Mouse (Mus musculus) hindbrain, embryonic 12.5 days (tissue): ENCODE data around the gene Setd3. TPM values are rescaled to one million over a fixed set of nuclear protein-coding genes. Genes with fewer than 3 reads are reported as not detected.
A peak's percentile ranks its signal among the peaks of the same experiment; 100 is the strongest.
"Not testable (repeated sequence)": the region's sequence is repeated elsewhere in the genome, so short reads cannot be mapped to it uniquely, and the experiment has no call there.

Experiments
- ATAC-seq: fragments of 200-750 bp; cut with Nextera tagmentation; 2 replicates; pipeline ENCODE4 v1.8.0; 2017; ENCODE audit warnings: moderate TSS enrichment; ENCODE audit not compliant: low FRiP score
- H3K27ac ChIP-seq: fragments of 300-500 bp; sonication (generic); 2 replicates; pipeline ENCODE4 v1.5.1; 2016; ENCODE audit warnings: mild to moderate bottlenecking
- H3K27me3 ChIP-seq: fragments of 300-500 bp; sonication (generic); 2 replicates; pipeline ENCODE4 v1.6.1; 2016; ENCODE audit warnings: mild to moderate bottlenecking
- H3K36me3 ChIP-seq: fragments of 300-500 bp; sonication (generic); 2 replicates; pipeline ENCODE4 v1.6.1; 2016; ENCODE audit warnings: mild to moderate bottlenecking
- H3K4me1 ChIP-seq: fragments of 300-500 bp; sonication (generic); 2 replicates; pipeline ENCODE4 v1.6.1; 2016
- H3K4me2 ChIP-seq: fragments of 300-500 bp; sonication (generic); replicated peaks from 2 replicates; pipeline ENCODE4 v1.6.1; 2016; ENCODE audit warnings: mild to moderate bottlenecking
- H3K4me3 ChIP-seq: fragments of 300-500 bp; sonication (generic); 2 replicates; pipeline ENCODE4 v1.5.1; 2016; ENCODE audit warnings: mild to moderate bottlenecking
- H3K9ac ChIP-seq: fragments of 300-500 bp; sonication (generic); 2 replicates; pipeline ENCODE4 v1.6.1; 2016; ENCODE audit warnings: mild to moderate bottlenecking, moderate library complexity
- H3K9me3 ChIP-seq: fragments of 300-500 bp; sonication (generic); replicated peaks from 2 replicates; pipeline ENCODE4 v1.6.1; 2016; ENCODE audit warnings: mild to moderate bottlenecking
- WGBS: fragments of 180-500 bp; shearing (Covaris S2); methylation state at CpG from one replicate; pipeline ENCODE4 v1.1.7; 2016; 5-methylcytosine and 5-hydroxymethylcytosine counted together
- polyA plus RNA-seq: library from polyadenylated mRNA; unstranded; fragments of >200 nt; fragmentation: Nextera tagmentation; extraction: Ambion mirVana; gene quantifications from 2 replicates; pipeline ENCODE4 v1.2.1, GENCODE M21; 2016

Gene Setd3
- polyA plus RNA-seq, 1 experiment from 2014 or later = 108 TPM

GRCm38 (mm10) chr12:108121288-108121687, 57.8 kb downstream of the Setd3 start:
- WGBS = 2% methylated on average over 2 of the region's 2 CpGs
- Histone ChIP-seq H3K9me3 (no peaks in the 10 kb centered on the region), H3K36me3 (0 out of 2 replicates have a peak, but pooled peaks cover 2% of the 10 kb centered on the region), H3K4me3 (no peak overlapping the region), H3K4me1 (peaks cover 21% of the 10 kb centered on the region), H3K27ac (no peak overlapping the region), H3K9ac (no peak overlapping the region), H3K4me2 (no peak overlapping the region), H3K27me3 (no peaks in the 10 kb centered on the region)
- ATAC-seq = no peak; the same call in 1 of the 2 replicates

- no peak overlapping the region for H3K4me3 ChIP-seq
- no peak overlapping the region for H3K4me2 ChIP-seq
- no peak overlapping the region for H3K9ac ChIP-seq
- ATAC-seq = no peak
- no peaks in the 10 kb centered on the region for H3K27me3 ChIP-seq
- H3K36me3 ChIP-seq = 0 out of 2 replicates have a peak, but pooled peaks cover 2% of the 10 kb centered on the region
- peaks cover 21% of the 10 kb centered on the region for H3K4me1 ChIP-seq
- 78% methylated on average over 6 of the region's 6 CpGs for WGBS
- H3K9me3 ChIP-seq = no peaks in the 10 kb centered on the region
- H3K27ac ChIP-seq = no peak overlapping the region
Measured at GRCm38 (mm10) chr12:108120434-108120833, 58.7 kb downstream of the Setd3 start.

- Histone ChIP-seq H3K4me2 (no peak overlapping the region), H3K36me3 (peaks cover 6% of the 10 kb centered on the region; the same call in 1 of the 2 replicates), H3K27ac (no peak overlapping the region), H3K27me3 (no peaks in the 10 kb centered on the region), H3K4me1 (peaks cover 21% of the 10 kb centered on the region), H3K9me3 (no peaks in the 10 kb centered on the region), H3K9ac (no peak overlapping the region), H3K4me3 (no peak overlapping the region)
- 53% methylated on average over 9 of the region's 9 CpGs for WGBS
- ATAC-seq = no peak
Measured at GRCm38 (mm10) chr12:108119930-108120329, 59.2 kb downstream of the Setd3 start.

GRCm38 (mm10) chr12:108118902-108119531, 60.1 kb downstream of the Setd3 start:
- ATAC-seq = peak; percentile 82
- Histone ChIP-seq H3K9me3 (no peaks in the 10 kb centered on the region), H3K27ac (peak overlapping the region; percentile 64), H3K27me3 (no peaks in the 10 kb centered on the region), H3K9ac (no peak overlapping the region), H3K4me3 (no peak overlapping the region), H3K4me2 (peak overlapping the region; percentile 34), H3K36me3 (peaks cover 7% of the 10 kb centered on the region; the same call in 1 of the 2 replicates), H3K4me1 (peaks cover 21% of the 10 kb centered on the region)
- 23% methylated on average over 19 of the region's 19 CpGs for WGBS

- peak overlapping the region; percentile 64; the same call in 1 of the 2 replicates for H3K27ac ChIP-seq
- H3K9me3 ChIP-seq = no peaks in the 10 kb centered on the region
- H3K4me3 ChIP-seq = no peak overlapping the region
- WGBS = 61% methylated on average over 10 of the region's 10 CpGs
- peak overlapping the region; percentile 34 for H3K4me2 ChIP-seq
- ATAC-seq = 0 out of 2 replicates have a peak, but pooled peaks have one; percentile 23
- no peaks in the 10 kb centered on the region for H3K27me3 ChIP-seq
- no peak overlapping the region for H3K9ac ChIP-seq
- H3K36me3 ChIP-seq = peaks cover 7% of the 10 kb centered on the region; the same call in 1 of the 2 replicates
- peaks cover 21% of the 10 kb centered on the region for H3K4me1 ChIP-seq
Measured at GRCm38 (mm10) chr12:108118503-108118901, 60.6 kb downstream of the Setd3 start.

GRCm38 (mm10) chr12:108111191-108111590, 67.9 kb downstream of the Setd3 start:
- Histone ChIP-seq H3K4me3 (no peak overlapping the region), H3K4me1 (no peaks in the 10 kb centered on the region), H3K27ac (no peak overlapping the region), H3K36me3 (peaks cover 31% of the 10 kb centered on the region), H3K9me3 (no peaks in the 10 kb centered on the region), H3K9ac (no peak overlapping the region), H3K4me2 (no peak overlapping the region), H3K27me3 (no peaks in the 10 kb centered on the region)
- ATAC-seq = no peak
- WGBS = 82% methylated on average over 12 of the region's 12 CpGs

GRCm38 (mm10) chr12:108110674-108111073, 68.4 kb downstream of the Setd3 start:
- Histone ChIP-seq H3K4me2 (no peak overlapping the region), H3K27ac (no peak overlapping the region), H3K9me3 (no peaks in the 10 kb centered on the region), H3K27me3 (no peaks in the 10 kb centered on the region), H3K36me3 (peaks cover 36% of the 10 kb centered on the region), H3K4me3 (no peak overlapping the region), H3K9ac (no peak overlapping the region), H3K4me1 (0 out of 2 replicates have a peak, but pooled peaks cover 2% of the 10 kb centered on the region)
- 81% methylated on average over 3 of the region's 3 CpGs for WGBS
- ATAC-seq = no peak

GRCm38 (mm10) chr12:108109732-108110131, 69.4 kb downstream of the Setd3 start:
- H3K27me3 ChIP-seq = no peaks in the 10 kb centered on the region
- WGBS = 85% methylated on average over 4 of the region's 4 CpGs
- H3K4me1 ChIP-seq = 0 out of 2 replicates have a peak, but pooled peaks cover 4% of the 10 kb centered on the region
- no peaks in the 10 kb centered on the region for H3K9me3 ChIP-seq
- ATAC-seq = no peak
- H3K27ac ChIP-seq = no peak overlapping the region
- H3K4me3 ChIP-seq = no peak overlapping the region
- H3K36me3 ChIP-seq = peaks cover 37% of the 10 kb centered on the region
- no peak overlapping the region for H3K9ac ChIP-seq
- H3K4me2 ChIP-seq = no peak overlapping the region

- H3K9me3 ChIP-seq, H3K27me3 ChIP-seq, ATAC-seq, H3K4me2 ChIP-seq, H3K9ac ChIP-seq, H3K4me1 ChIP-seq, H3K4me3 ChIP-seq, H3K27ac ChIP-seq: not testable (repeated sequence)
- 84% methylated on average over 7 of the region's 7 CpGs for WGBS
- peaks cover 37% of the 10 kb centered on the region for H3K36me3 ChIP-seq
Measured at GRCm38 (mm10) chr12:108108591-108108990, 70.5 kb downstream of the Setd3 start.

GRCm38 (mm10) chr12:108103292-108103691, 75.8 kb downstream of the Setd3 start:
- Histone ChIP-seq H3K9ac (no peak overlapping the region), H3K9me3 (no peaks in the 10 kb centered on the region), H3K27me3 (no peaks in the 10 kb centered on the region), H3K4me2 (no peak overlapping the region), H3K4me3 (no peak overlapping the region), H3K36me3 (peaks cover 19% of the 10 kb centered on the region), H3K4me1 (peaks cover 7% of the 10 kb centered on the region), H3K27ac (no peak overlapping the region)
- ATAC-seq = no peak
- WGBS = 72% methylated on average over 6 of the region's 6 CpGs

GRCm38 (mm10) chr12:108102119-108102518, 77.0 kb downstream of the Setd3 start:
- Histone ChIP-seq H3K27me3 (no peaks in the 10 kb centered on the region), H3K9ac (no peak overlapping the region), H3K9me3 (no peaks in the 10 kb centered on the region), H3K27ac (no peak overlapping the region), H3K36me3 (peaks cover 15% of the 10 kb centered on the region; the same call in 1 of the 2 replicates), H3K4me2 (no peak overlapping the region), H3K4me3 (no peak overlapping the region), H3K4me1 (peaks cover 11% of the 10 kb centered on the region)
- ATAC-seq = no peak
- WGBS = 79% methylated on average over 2 of the region's 2 CpGs

- ATAC-seq = no peak
- H3K4me3 ChIP-seq = no peak overlapping the region
- H3K4me2 ChIP-seq = no peak overlapping the region
- no peaks in the 10 kb centered on the region for H3K27me3 ChIP-seq
- H3K9me3 ChIP-seq = no peaks in the 10 kb centered on the region
- H3K4me1 ChIP-seq = peaks cover 7% of the 10 kb centered on the region
- WGBS = 79% methylated on average over 8 of the region's 8 CpGs
- no peak overlapping the region for H3K9ac ChIP-seq
- no peak overlapping the region for H3K27ac ChIP-seq
- H3K36me3 ChIP-seq = 0 out of 2 replicates have a peak, but pooled peaks cover 4% of the 10 kb centered on the region
Measured at GRCm38 (mm10) chr12:108100181-108100580, 78.9 kb downstream of the Setd3 start.
